Mouse (Mus musculus): Measurements from ENCODE around the gene Eef2k. TPM values are rescaled to one million over a fixed set of nuclear protein-coding genes. Genes with fewer than 3 reads are reported as not detected.

Eef2k gene
- polyA plus RNA-seq (2014; fragmentation: Nextera tagmentation; extraction: Ambion mirVana), result 10.0 and 12.7 TPM in 2 replicates

- DNase-seq (ENCODE audit: low spot score) (peak; percentile 94), ATAC-seq (replicated peaks; ENCODE audit: low FRiP score) (peak; percentile 94)
- Histone ChIP-seq H3K27ac (ENCODE audit: low read depth, low read length) (peak within 1 kb of the TSS; percentile 84), H3K27me3 (ENCODE audit: control insufficient read depth, insufficient read depth, low read length) (peaks cover 5% of the 10 kb centered on the region; the same call in 1 of the 2 replicates), H3K4me1 (replicated peaks; ENCODE audit: control insufficient read depth, insufficient read depth, low read length) (peaks cover 11% of the 10 kb centered on the region; the same call in 1 of the 2 replicates), H3K9ac (ENCODE audit: low read length) (peak within 1 kb of the TSS; percentile 78), H3K9me3 (ENCODE audit: control insufficient read depth, low read length) (no peaks in the 10 kb centered on the region), H3K4me2 (ENCODE audit: low read depth, low read length, severe bottlenecking) (peak within 1 kb of the TSS; percentile 88), H3K36me3 (ENCODE audit: control insufficient read depth, insufficient read depth, low read length) (no peaks in the 10 kb centered on the region), H3K4me3 (ENCODE audit: low read depth, low read length) (peak within 1 kb of the TSS; percentile 64)
- 3% methylated on average over 35 of the region's 35 CpGs for WGBS
Measured at GRCm38 (mm10) chr7:120842345-120843036, at the start of gene Eef2k. TSS of gene Eef2k (plus strand) at chr7:120842831.

GRCm38 (mm10) chr7:120795544-120795943, 47.1 kb upstream of the Eef2k start:
- no peaks in the 10 kb centered on the region for H3K36me3 ChIP-seq (ENCODE audit: control insufficient read depth, insufficient read depth, low read length)
- no peaks in the 10 kb centered on the region for H3K4me1 ChIP-seq (replicated peaks; ENCODE audit: control insufficient read depth, insufficient read depth, low read length)
- no peaks in the 10 kb centered on the region for H3K27me3 ChIP-seq (ENCODE audit: control insufficient read depth, insufficient read depth, low read length)
- ATAC-seq (replicated peaks; ENCODE audit: low FRiP score) (no peak), DNase-seq (ENCODE audit: low spot score) (no peak)
- H3K4me3 ChIP-seq (ENCODE audit: low read depth, low read length), result no peak overlapping the region
- no peaks in the 10 kb centered on the region for H3K9me3 ChIP-seq (ENCODE audit: control insufficient read depth, low read length)
- H3K27ac ChIP-seq (ENCODE audit: low read depth, low read length), result no peak overlapping the region
- 82% methylated on average over 4 of the region's 4 CpGs for whole genome bisulfite sequencing
- H3K4me2 ChIP-seq (ENCODE audit: low read depth, low read length, severe bottlenecking), result no peak overlapping the region
- H3K9ac ChIP-seq (ENCODE audit: low read length), result no peak overlapping the region

GRCm38 (mm10) chr7:120796369-120796768, 46.3 kb upstream of the Eef2k start:
- H3K9ac ChIP-seq (ENCODE audit: low read length), result no peak overlapping the region
- no peak overlapping the region for H3K4me3 ChIP-seq (ENCODE audit: low read depth, low read length)
- H3K4me2 ChIP-seq (ENCODE audit: low read depth, low read length, severe bottlenecking), result no peak overlapping the region
- H3K9me3 ChIP-seq (ENCODE audit: control insufficient read depth, low read length), result no peaks in the 10 kb centered on the region
- no peaks in the 10 kb centered on the region for H3K36me3 ChIP-seq (ENCODE audit: control insufficient read depth, insufficient read depth, low read length)
- H3K27me3 ChIP-seq (ENCODE audit: control insufficient read depth, insufficient read depth, low read length), result no peaks in the 10 kb centered on the region
- WGBS, result 82% methylated on average over 3 of the region's 3 CpGs
- ATAC-seq (replicated peaks; ENCODE audit: low FRiP score), result no peak
- no peaks in the 10 kb centered on the region for H3K4me1 ChIP-seq (replicated peaks; ENCODE audit: control insufficient read depth, insufficient read depth, low read length)
- DNase-seq (ENCODE audit: low spot score), result no peak
- H3K27ac ChIP-seq (ENCODE audit: low read depth, low read length), result no peak overlapping the region

GRCm38 (mm10) chr7:120803268-120803667, 39.4 kb upstream of the Eef2k start:
- Histone ChIP-seq H3K4me2 (ENCODE audit: low read depth, low read length, severe bottlenecking) (no peak overlapping the region), H3K27me3 (ENCODE audit: control insufficient read depth, insufficient read depth, low read length) (no peaks in the 10 kb centered on the region), H3K9me3 (ENCODE audit: control insufficient read depth, low read length) (no peaks in the 10 kb centered on the region), H3K9ac (ENCODE audit: low read length) (no peak overlapping the region), H3K4me1 (replicated peaks; ENCODE audit: control insufficient read depth, insufficient read depth, low read length) (no peaks in the 10 kb centered on the region), H3K4me3 (ENCODE audit: low read depth, low read length) (no peak overlapping the region), H3K36me3 (ENCODE audit: control insufficient read depth, insufficient read depth, low read length) (no peaks in the 10 kb centered on the region), H3K27ac (ENCODE audit: low read depth, low read length) (no peak overlapping the region)
- ATAC-seq (replicated peaks; ENCODE audit: low FRiP score) (no peak), DNase-seq (ENCODE audit: low spot score) (no peak)
- WGBS, result 98% methylated on average over 2 of the region's 2 CpGs

- H3K9ac ChIP-seq (ENCODE audit: low read length), result no peak overlapping the region
- no peaks in the 10 kb centered on the region; the same call in 1 of the 2 replicates for H3K27me3 ChIP-seq (ENCODE audit: control insufficient read depth, insufficient read depth, low read length)
- H3K27ac ChIP-seq (ENCODE audit: low read depth, low read length), result no peak overlapping the region
- H3K4me3 ChIP-seq (ENCODE audit: low read depth, low read length), result 0 out of 2 replicates have a peak overlapping the region, but pooled peaks have one; percentile 13
- H3K9me3 ChIP-seq (ENCODE audit: control insufficient read depth, low read length), result no peaks in the 10 kb centered on the region
- no peaks in the 10 kb centered on the region; the same call in 1 of the 2 replicates for H3K4me1 ChIP-seq (replicated peaks; ENCODE audit: control insufficient read depth, insufficient read depth, low read length)
- 0 out of 2 replicates have a peak, but pooled peaks have one; percentile 36 for ATAC-seq (replicated peaks; ENCODE audit: low FRiP score)
- no peaks in the 10 kb centered on the region for H3K36me3 ChIP-seq (ENCODE audit: control insufficient read depth, insufficient read depth, low read length)
- peak overlapping the region; percentile 40 for H3K4me2 ChIP-seq (ENCODE audit: low read depth, low read length, severe bottlenecking)
- 2% methylated on average over 27 of the region's 27 CpGs for WGBS
- peak; percentile 51 for DNase-seq (ENCODE audit: low spot score)
Measured at GRCm38 (mm10) chr7:120809705-120810104, 32.9 kb upstream of the Eef2k start.

- Histone ChIP-seq H3K36me3 (ENCODE audit: control insufficient read depth, insufficient read depth, low read length) (no peaks in the 10 kb centered on the region), H3K4me1 (replicated peaks; ENCODE audit: control insufficient read depth, insufficient read depth, low read length) (no peaks in the 10 kb centered on the region; the same call in 1 of the 2 replicates), H3K9me3 (ENCODE audit: control insufficient read depth, low read length) (no peaks in the 10 kb centered on the region), H3K27me3 (ENCODE audit: control insufficient read depth, insufficient read depth, low read length) (no peaks in the 10 kb centered on the region; the same call in 1 of the 2 replicates), H3K27ac (ENCODE audit: low read depth, low read length) (no peak within 1 kb of the TSS), H3K4me2 (ENCODE audit: low read depth, low read length, severe bottlenecking) (no peak within 1 kb of the TSS), H3K4me3 (ENCODE audit: low read depth, low read length) (no peak within 1 kb of the TSS), H3K9ac (ENCODE audit: low read length) (no peak within 1 kb of the TSS)
- 82% methylated on average over 6 of the region's 6 CpGs for WGBS
- ATAC-seq (replicated peaks; ENCODE audit: low FRiP score), result no peak
- DNase-seq (ENCODE audit: low spot score), result no peak
Measured at GRCm38 (mm10) chr7:120811834-120812415, 30.7 kb upstream of the Eef2k start, which contains the start of gene Gm5737. TSS of gene Gm5737 (plus strand) at chr7:120812365.

- Histone ChIP-seq H3K4me1 (replicated peaks; ENCODE audit: control insufficient read depth, insufficient read depth, low read length) (no peaks in the 10 kb centered on the region), H3K4me3 (ENCODE audit: low read depth, low read length) (no peak overlapping the region), H3K9me3 (ENCODE audit: control insufficient read depth, low read length) (no peaks in the 10 kb centered on the region), H3K36me3 (ENCODE audit: control insufficient read depth, insufficient read depth, low read length) (no peaks in the 10 kb centered on the region), H3K27me3 (ENCODE audit: control insufficient read depth, insufficient read depth, low read length) (no peaks in the 10 kb centered on the region), H3K9ac (ENCODE audit: low read length) (no peak overlapping the region), H3K4me2 (ENCODE audit: low read depth, low read length, severe bottlenecking) (no peak overlapping the region), H3K27ac (ENCODE audit: low read depth, low read length) (no peak overlapping the region)
- ATAC-seq (replicated peaks; ENCODE audit: low FRiP score), result no peak
- DNase-seq (ENCODE audit: low spot score), result no peak
- 87% methylated on average over 6 of the region's 6 CpGs for WGBS
Measured at GRCm38 (mm10) chr7:120817552-120817951, 25.1 kb upstream of the Eef2k start.

GRCm38 (mm10) chr7:120819386-120819785, 23.2 kb upstream of the Eef2k start:
- no peaks in the 10 kb centered on the region for H3K9me3 ChIP-seq (ENCODE audit: control insufficient read depth, low read length)
- no peak overlapping the region for H3K4me2 ChIP-seq (ENCODE audit: low read depth, low read length, severe bottlenecking)
- H3K4me1 ChIP-seq (replicated peaks; ENCODE audit: control insufficient read depth, insufficient read depth, low read length), result no peaks in the 10 kb centered on the region
- 89% methylated on average over 4 of the region's 4 CpGs for WGBS
- no peaks in the 10 kb centered on the region for H3K36me3 ChIP-seq (ENCODE audit: control insufficient read depth, insufficient read depth, low read length)
- ATAC-seq (replicated peaks; ENCODE audit: low FRiP score) (no peak), DNase-seq (ENCODE audit: low spot score) (no peak)
- peaks cover 2% of the 10 kb centered on the region; the same call in 1 of the 2 replicates for H3K27me3 ChIP-seq (ENCODE audit: control insufficient read depth, insufficient read depth, low read length)
- no peak overlapping the region for H3K9ac ChIP-seq (ENCODE audit: low read length)
- H3K4me3 ChIP-seq (ENCODE audit: low read depth, low read length), result no peak overlapping the region
- H3K27ac ChIP-seq (ENCODE audit: low read depth, low read length), result no peak overlapping the region
